Mouse (Mus musculus) brain, adult 10 weeks (tissue): Measurements from ENCODE around the gene Osmr. TPM values are rescaled to one million over a fixed set of nuclear protein-coding genes. Genes with fewer than 3 reads are reported as not detected.

Experiments used
- polyA plus RNA-seq: library from polyadenylated mRNA; stranded (reverse); fragments of 350-450 nt; fragmentation: Illumina TruSeq; extraction: RNeasy Lipid Tissue Mini Kit (QIAGEN cat#74804); gene quantifications from one replicate; pipeline ENCODE4 v1.2.3, GENCODE M21; 2015; ENCODE audit warnings: low read depth, low replicate concordance

The Osmr gene
- polyA plus RNA-seq, result 1.9 TPM

GRCm38 (mm10) chr15:6874601-6875019, at the start of gene Osmr:
Gene Osmr, minus strand, starts transcription at chr15:6874969.

Other genes with a start within 250 kb of the Osmr start
- 17.9 TPM for gene Rictor, start 166.6 kb downstream of the Osmr start, polyA plus RNA-seq
- gene Lifr, start 215.6 kb upstream of the Osmr start, polyA plus RNA-seq, result 12.1 TPM